Mouse (Mus musculus) thymus, postnatal 4 days (tissue): ENCODE data around the gene Zbtb16.

Source experiments
- DNase-seq: peaks from one replicate; pipeline ENCODE4 v3.0.0; 2021

The Zbtb16 gene

GRCm38 (mm10) chr9:48801322-48801721, 34.7 kb downstream of the Zbtb16 start:
- no peak for DNase-seq

- DNase-seq = no peak
These were observed 35.4 kb downstream of the Zbtb16 start for GRCm38 (mm10) chr9:48800627-48801026.

- DNase-seq = no peak
These were observed 38.0 kb downstream of the Zbtb16 start for GRCm38 (mm10) chr9:48798044-48798443.

- DNase-seq = no peak
These were observed 39.7 kb downstream of the Zbtb16 start for GRCm38 (mm10) chr9:48796267-48796822.

- no peak for DNase-seq
These were observed 40.3 kb downstream of the Zbtb16 start for GRCm38 (mm10) chr9:48795740-48796139.

GRCm38 (mm10) chr9:48795095-48795494, 40.9 kb downstream of the Zbtb16 start:
- peak; percentile 43 for DNase-seq

- DNase-seq = no peak
These were observed 41.6 kb downstream of the Zbtb16 start for GRCm38 (mm10) chr9:48794463-48794862.

- DNase-seq = no peak
These were observed 42.3 kb downstream of the Zbtb16 start for GRCm38 (mm10) chr9:48793638-48794188.

GRCm38 (mm10) chr9:48790575-48790974, 45.4 kb downstream of the Zbtb16 start:
- DNase-seq = no peak

- DNase-seq = no peak
These were observed 48.1 kb downstream of the Zbtb16 start for GRCm38 (mm10) chr9:48787906-48788410.

GRCm38 (mm10) chr9:48787321-48787720, 48.7 kb downstream of the Zbtb16 start:
- DNase-seq = no peak

GRCm38 (mm10) chr9:48786814-48787213, 49.2 kb downstream of the Zbtb16 start:
- no peak for DNase-seq

- no peak for DNase-seq
These were observed 51.1 kb downstream of the Zbtb16 start for GRCm38 (mm10) chr9:48784937-48785336.

GRCm38 (mm10) chr9:48783292-48783691, 52.7 kb downstream of the Zbtb16 start:
- DNase-seq = no peak

GRCm38 (mm10) chr9:48782284-48783060, 53.5 kb downstream of the Zbtb16 start:
- no peak for DNase-seq

- DNase-seq = no peak
These were observed 59.8 kb downstream of the Zbtb16 start for GRCm38 (mm10) chr9:48776268-48776667.

GRCm38 (mm10) chr9:48775561-48775960, 60.5 kb downstream of the Zbtb16 start:
- no peak for DNase-seq

- no peak for DNase-seq
These were observed 62.3 kb downstream of the Zbtb16 start for GRCm38 (mm10) chr9:48773710-48774109.

- no peak for DNase-seq
These were observed 62.9 kb downstream of the Zbtb16 start for GRCm38 (mm10) chr9:48773130-48773529.

GRCm38 (mm10) chr9:48771504-48771903, 64.5 kb downstream of the Zbtb16 start:
- DNase-seq = no peak

- DNase-seq = no peak
These were observed 67.1 kb downstream of the Zbtb16 start for GRCm38 (mm10) chr9:48768965-48769364.

GRCm38 (mm10) chr9:48767666-48768432, 68.2 kb downstream of the Zbtb16 start:
- DNase-seq = no peak

- no peak for DNase-seq
These were observed 70.1 kb downstream of the Zbtb16 start for GRCm38 (mm10) chr9:48765927-48766326.
